Mouse (Mus musculus) liver, adult 2 months (tissue): ENCODE results near the gene Vmn2r15. TPM values are rescaled to one million over a fixed set of nuclear protein-coding genes. Genes with fewer than 3 reads are reported as not detected.

Experiments used
- DNase-seq: peaks from one replicate; pipeline ENCODE4 v3.0.0-alpha.2; 2011; ENCODE audit warnings: low read depth, low spot score; ENCODE audit errors: extremely low read depth
- H3K27ac ChIP-seq: fragments of 200-500 bp; replicated peaks from 2 replicates; pipeline ENCODE4 v1.5.1; 2012; ENCODE audit warnings: low read depth, mild to moderate bottlenecking, control low read depth, inconsistent platforms, low read length; ENCODE audit not compliant: insufficient read depth
- H3K27me3 ChIP-seq: fragments of 200-500 bp; 2 replicates; pipeline ENCODE4 v1.6.1; 2012; ENCODE audit warnings: mild to moderate bottlenecking, moderate library complexity, low read length, inconsistent platforms; ENCODE audit not compliant: control insufficient read depth, insufficient read depth
- H3K36me3 ChIP-seq: fragments of 200-500 bp; 2 replicates; pipeline ENCODE4 v1.6.1; 2012; ENCODE audit warnings: low read length, inconsistent platforms; ENCODE audit not compliant: control insufficient read depth, insufficient read depth
- H3K4me1 ChIP-seq: fragments of 200-500 bp; 2 replicates; pipeline ENCODE4 v1.6.1; 2011; ENCODE audit warnings: low read length; ENCODE audit not compliant: control insufficient read depth, insufficient read depth
- H3K4me3 ChIP-seq: fragments of 200-500 bp; 2 replicates; pipeline ENCODE4 v1.5.1; 2011; ENCODE audit warnings: low read depth, mild to moderate bottlenecking, control low read depth, low read length, moderate library complexity; ENCODE audit not compliant: insufficient read depth
- H3K79me2 ChIP-seq: fragments of 200-500 bp; 2 replicates; pipeline ENCODE4 v1.6.1; 2012; ENCODE audit warnings: inconsistent platforms, mild to moderate bottlenecking, low read length, moderate library complexity; ENCODE audit not compliant: control insufficient read depth, insufficient read depth
- H3K9ac ChIP-seq: fragments of 200-500 bp; 2 replicates; pipeline ENCODE4 v1.6.1; 2012; ENCODE audit warnings: low read depth, mild to moderate bottlenecking, control low read depth, inconsistent platforms, low read length
- CTCF ChIP-seq: fragments of 200-500 bp; IDR thresholded peaks from 2 replicates; pipeline ENCODE4 v1.5.1; 2011; ENCODE audit warnings: low read depth, low read length, control low read depth
- POLR2A ChIP-seq: fragments of 200-500 bp; IDR thresholded peaks from 2 replicates; pipeline ENCODE4 v1.6.1; 2011; ENCODE audit warnings: low read length, control low read depth; ENCODE audit not compliant: insufficient read depth; ENCODE audit errors: extremely low read depth
- WGBS: fragments of 180-500 bp; shearing (Covaris S2); methylation state at CpG from one replicate; pipeline ENCODE4 v1.1.7; 2018; 5-methylcytosine and 5-hydroxymethylcytosine counted together
- polyA plus RNA-seq: library from polyadenylated mRNA; depleted of rRNA; stranded (reverse); fragments of >200 nt; gene quantifications from 2 replicates; pipeline ENCODE4 v1.2.3, GENCODE M21; 2012; rRNA removed
- total RNA-seq: library from RNA; depleted of rRNA; stranded (reverse); fragments of >200 nt; gene quantifications from 2 replicates; pipeline ENCODE4 v1.2.3, GENCODE M21; 2014; rRNA removed

Vmn2r15 gene
- total RNA-seq (not detected in 2 replicates), polyA plus RNA-seq (not detected in 2 replicates)

GRCm38 (mm10) chr5:109297544-109297943 lies at the start of gene Vmn2r15:
Vmn2r15 (minus strand) TSS chr5:109297644.
- no peak within 1 kb of the TSS for H3K9ac ChIP-seq
- TF ChIP-seq CTCF: no peak
- no peaks in the 10 kb centered on the region for H3K36me3 ChIP-seq
- no peaks in the 10 kb centered on the region for H3K4me1 ChIP-seq
- H3K4me3 ChIP-seq: no peak within 1 kb of the TSS
- no peaks in the 10 kb centered on the region for H3K27me3 ChIP-seq
- H3K27ac ChIP-seq: no peak within 1 kb of the TSS
- WGBS: 48% methylated on average over 3 of the region's 3 CpGs
- DNase-seq: no peak
- no peaks in the 10 kb centered on the region for H3K79me2 ChIP-seq

GRCm38 (mm10) chr5:109329862-109330261 lies 32.4 kb upstream of the Vmn2r15 start, which contains the start of gene Vmn2r16:
Vmn2r16 (plus strand) TSS chr5:109330162.
- Histone ChIP-seq H3K4me1 (no peaks in the 10 kb centered on the region), H3K79me2 (no peaks in the 10 kb centered on the region), H3K27ac (no peak within 1 kb of the TSS), H3K36me3 (no peaks in the 10 kb centered on the region), H3K9ac (no peak within 1 kb of the TSS), H3K4me3 (no peak within 1 kb of the TSS), H3K27me3 (no peaks in the 10 kb centered on the region)
- 47% methylated on average over 2 of the region's 2 CpGs for WGBS
- no peak for DNase-seq
- TF ChIP-seq CTCF (no peak), POLR2A (no peak)

- 62% methylated on average over 3 of the region's 3 CpGs for whole genome bisulfite sequencing
- Histone ChIP-seq H3K27ac (no peak overlapping the region), H3K79me2 (no peaks in the 10 kb centered on the region), H3K27me3 (no peaks in the 10 kb centered on the region), H3K9ac (no peak overlapping the region), H3K4me1 (no peaks in the 10 kb centered on the region), H3K4me3 (no peak overlapping the region), H3K36me3 (no peaks in the 10 kb centered on the region)
- TF ChIP-seq POLR2A: no peak
- no peak for TF ChIP-seq CTCF
- peak; percentile 56 for DNase-seq
These were observed 2.8 kb downstream of the Vmn2r15 start for GRCm38 (mm10) chr5:109294655-109295054.

Other genes with a start within 250 kb of the Vmn2r15 start
- gene Vmn2r11, start 238.1 kb downstream of the Vmn2r15 start, total RNA-seq: not detected in 2 replicates
- gene Vmn2r11, start 238.1 kb downstream of the Vmn2r15 start, polyA plus RNA-seq: not detected in 2 replicates
- not detected in 2 replicates for gene Vmn2r12, start 199.7 kb downstream of the Vmn2r15 start, total RNA-seq
- not detected in 2 replicates for gene Vmn2r12, start 199.7 kb downstream of the Vmn2r15 start, polyA plus RNA-seq
- not detected in 2 replicates for gene Vmn2r13, start 105.4 kb downstream of the Vmn2r15 start, total RNA-seq
- not detected in 2 replicates for gene Vmn2r13, start 105.4 kb downstream of the Vmn2r15 start, polyA plus RNA-seq
- gene Vmn2r14, start 72.9 kb downstream of the Vmn2r15 start, total RNA-seq: not detected in 2 replicates
- not detected in 2 replicates for gene Vmn2r14, start 72.9 kb downstream of the Vmn2r15 start, polyA plus RNA-seq
- not detected in 2 replicates for gene Vmn2r16, start 32.5 kb upstream of the Vmn2r15 start, total RNA-seq
- not detected in 2 replicates for gene Vmn2r16, start 32.5 kb upstream of the Vmn2r15 start, polyA plus RNA-seq
- not detected in 2 replicates for gene Vmn2r17, start 122.0 kb upstream of the Vmn2r15 start, total RNA-seq
- not detected in 2 replicates for gene Vmn2r17, start 122.0 kb upstream of the Vmn2r15 start, polyA plus RNA-seq